Mouse (Mus musculus) CH12.LX (cell line): ENCODE results near the gene Fgfr2. TPM values are rescaled to one million over a fixed set of nuclear protein-coding genes. Genes with fewer than 3 reads are reported as not detected.

Source experiments
- DNase-seq: peaks from one replicate; pipeline ENCODE4 v3.0.0-alpha.2; 2013; ENCODE audit errors: extremely low read depth
- H3K27ac ChIP-seq: 2 replicates; pipeline ENCODE4 v1.5.1; 2012; ENCODE audit warnings: low read depth, mild to moderate bottlenecking, control low read depth, moderate library complexity; ENCODE audit not compliant: insufficient read depth
- H3K27me3 ChIP-seq: replicated peaks from 2 replicates; pipeline ENCODE3; 2012; ENCODE audit warnings: inconsistent platforms
- H3K36me3 ChIP-seq, 2 experiments: replicated peaks in 1 of 2; 2 replicates each; pipeline versions ENCODE3 to v1.6.1; 2012; ENCODE audit warnings: inconsistent platforms in 1 of 2, low read length in 1 of 2, mild to moderate bottlenecking in 1 of 2, mixed read lengths in 1 of 2, moderate library complexity in 1 of 2; ENCODE audit not compliant: control insufficient read depth in 1 of 2, insufficient read depth in 1 of 2
- H3K4me1 ChIP-seq, 2 experiments: 2 replicates each; pipeline ENCODE4 v1.6.1; 2012; ENCODE audit warnings: inconsistent platforms in 1 of 2, moderate library complexity in 1 of 2; ENCODE audit not compliant: insufficient read depth in 2 of 2, control insufficient read depth in 1 of 2
- H3K4me2 ChIP-seq: 2 replicates; pipeline ENCODE4 v1.6.1; 2012; ENCODE audit warnings: low read depth, mild to moderate bottlenecking, control low read depth; ENCODE audit not compliant: poor library complexity, insufficient read depth, severe bottlenecking
- H3K4me3 ChIP-seq, 3 experiments: fragments of 150-350 bp in 1 of 3; sonication (generic) in 1 of 3; replicated peaks in 1 of 3; 2 replicates each; pipeline versions ENCODE3 to v1.5.1; 2011 to 2012; ENCODE audit warnings: low read depth in 2 of 3, low read length in 2 of 3, mild to moderate bottlenecking in 2 of 3, moderate library complexity in 2 of 3, control low read depth in 1 of 3, improper control_type of control experiment in 1 of 3, inconsistent platforms in 1 of 3, mixed read lengths in 1 of 3; ENCODE audit not compliant: poor library complexity in 1 of 3
- H3K79me2 ChIP-seq: replicated peaks from 2 replicates; pipeline ENCODE4 v1.6.1; 2012; ENCODE audit warnings: mild to moderate bottlenecking, moderate library complexity; ENCODE audit not compliant: control insufficient read depth, poor library complexity, insufficient read depth, severe bottlenecking; ENCODE audit errors: extremely low read depth
- H3K9ac ChIP-seq: 2 replicates; pipeline ENCODE4 v1.6.1; 2012; ENCODE audit warnings: low read depth, mild to moderate bottlenecking, control low read depth, moderate library complexity; ENCODE audit not compliant: insufficient read depth
- H3K9me3 ChIP-seq: replicated peaks from 2 replicates; pipeline ENCODE3; 2012; ENCODE audit warnings: low read length, inconsistent platforms, mixed read lengths
- CTCF ChIP-seq, 2 experiments: IDR thresholded peaks in 1 of 2; conservative IDR thresholded peaks in 1 of 2; 2 replicates each; pipeline ENCODE4 v1.5.1; 2011 to 2012; ENCODE audit warnings: low read depth in 2 of 2, low read length in 2 of 2, improper control_type of control experiment in 1 of 2, inconsistent platforms in 1 of 2, mild to moderate bottlenecking in 1 of 2, moderate library complexity in 1 of 2
- E2F4 ChIP-seq: IDR thresholded peaks from 2 replicates; pipeline ENCODE4 v1.6.1; 2011; ENCODE audit warnings: low read depth, low read length, improper control_type of control experiment; ENCODE audit not compliant: insufficient replicate concordance
- ELF1 ChIP-seq: IDR thresholded peaks from 2 replicates; pipeline ENCODE4 v1.6.1; 2014; ENCODE audit warnings: low read depth, mild to moderate bottlenecking, inconsistent platforms, low read length, improper control_type of control experiment
- EP300 ChIP-seq: IDR thresholded peaks from 2 replicates; pipeline ENCODE4 v1.6.1; 2011; ENCODE audit warnings: low read length, improper control_type of control experiment
- GABPA ChIP-seq: IDR thresholded peaks from 2 replicates; pipeline ENCODE4 v1.6.1; 2012; ENCODE audit warnings: low read depth, low read length, improper control_type of control experiment, inconsistent platforms; ENCODE audit not compliant: insufficient replicate concordance
- HCFC1 ChIP-seq: IDR thresholded peaks from 2 replicates; pipeline ENCODE4 v1.6.1; 2012; ENCODE audit warnings: low read depth, mild to moderate bottlenecking, inconsistent platforms, low read length, improper control_type of control experiment
- IRF4 ChIP-seq: IDR thresholded peaks from 2 replicates; pipeline ENCODE4 v1.6.1; 2014; ENCODE audit warnings: low read depth, mild to moderate bottlenecking, inconsistent platforms, low read length, improper control_type of control experiment
- JUN ChIP-seq: IDR thresholded peaks from 2 replicates; pipeline ENCODE4 v1.6.1; 2011; ENCODE audit warnings: low read depth, mild to moderate bottlenecking, low read length, improper control_type of control experiment, moderate library complexity; ENCODE audit not compliant: insufficient read depth
- KAT2A ChIP-seq: IDR thresholded peaks from 2 replicates; pipeline ENCODE4 v1.6.1; 2012; ENCODE audit warnings: low read length, improper control_type of control experiment, inconsistent platforms; ENCODE audit not compliant: insufficient replicate concordance
- MAFK ChIP-seq: IDR thresholded peaks from 2 replicates; pipeline ENCODE4 v1.6.1; 2011; ENCODE audit warnings: low read length, improper control_type of control experiment; ENCODE audit not compliant: insufficient replicate concordance
- MAX ChIP-seq: IDR thresholded peaks from 2 replicates; pipeline ENCODE4 v1.6.1; 2011; ENCODE audit warnings: low read length, improper control_type of control experiment
- MXI1 ChIP-seq: IDR thresholded peaks from 2 replicates; pipeline ENCODE4 v1.6.1; 2011; ENCODE audit warnings: mild to moderate bottlenecking, low read depth, low read length, improper control_type of control experiment
- MYC ChIP-seq: IDR thresholded peaks from 2 replicates; pipeline ENCODE4 v1.6.1; 2011; ENCODE audit warnings: low read depth, mild to moderate bottlenecking, improper control_type of control experiment, low read length
- NRF1 ChIP-seq: IDR thresholded peaks from 2 replicates; pipeline ENCODE4 v1.6.1; 2014; ENCODE audit warnings: low read depth, mild to moderate bottlenecking, inconsistent platforms, low read length, improper control_type of control experiment, moderate library complexity
- PAX5 ChIP-seq: IDR thresholded peaks from 2 replicates; pipeline ENCODE4 v1.6.1; 2012; ENCODE audit warnings: low read length, inconsistent platforms, mixed read lengths
- POLR2A ChIP-seq: IDR thresholded peaks from 2 replicates; pipeline ENCODE4 v1.6.1; 2011; ENCODE audit warnings: low read depth, mild to moderate bottlenecking, improper control_type of control experiment, low read length
- RCOR1 ChIP-seq: conservative IDR thresholded peaks from 2 replicates; pipeline ENCODE4 v1.6.1; 2012; ENCODE audit warnings: low read depth, mild to moderate bottlenecking, inconsistent platforms, low read length, improper control_type of control experiment
- SIN3A ChIP-seq: IDR thresholded peaks from 2 replicates; pipeline ENCODE4 v1.6.1; 2012; ENCODE audit warnings: low read length, improper control_type of control experiment, inconsistent platforms
- SMC3 ChIP-seq: IDR thresholded peaks from 2 replicates; pipeline ENCODE4 v1.6.1; 2011; ENCODE audit warnings: low read depth, low read length, improper control_type of control experiment
- TBP ChIP-seq: conservative IDR thresholded peaks from 2 replicates; pipeline ENCODE4 v1.6.1; 2011; ENCODE audit warnings: low read depth, low read length, improper control_type of control experiment
- TCF12 ChIP-seq: IDR thresholded peaks from 2 replicates; pipeline ENCODE4 v1.6.1; 2014; ENCODE audit warnings: low read depth, mild to moderate bottlenecking, inconsistent platforms, low read length, improper control_type of control experiment
- UBTF ChIP-seq: IDR thresholded peaks from 2 replicates; pipeline ENCODE4 v1.6.1; 2012; ENCODE audit warnings: low read depth, mild to moderate bottlenecking, inconsistent platforms, low read length, improper control_type of control experiment, moderate library complexity
- USF2 ChIP-seq: conservative IDR thresholded peaks from 2 replicates; pipeline ENCODE4 v1.6.1; 2011; ENCODE audit warnings: low read depth, low read length, improper control_type of control experiment
- ZC3H11A ChIP-seq: IDR thresholded peaks from 2 replicates; pipeline ENCODE4 v1.6.1; 2012; ENCODE audit warnings: low read depth, mild to moderate bottlenecking, inconsistent platforms, low read length, improper control_type of control experiment
- ZNF384 ChIP-seq: IDR thresholded peaks from 2 replicates; pipeline ENCODE4 v1.6.1; 2012; ENCODE audit warnings: low read depth, low read length, improper control_type of control experiment, inconsistent platforms
- dilution Hi-C: fragments of 300-500 bp; cut with MboI; formaldehyde crosslinking; loops from 2 replicates; pipeline ENCODE4 v1.14.3; 2020; ENCODE audit warnings: low sequenced_read_pairs; ENCODE audit not compliant: extremely low pct_unique_long_range_greater_than_20kb, extremely low pct_ligation_motif_present
- in situ Hi-C: fragments of 300-500 bp; cut with MboI; formaldehyde crosslinking; loops from 3 replicates; pipeline ENCODE4 v1.14.3; 2019; ENCODE audit warnings: low sequenced_read_pairs, low pct_ligation_motif_present, low pct_unique_long_range_greater_than_20kb, mixed read lengths
- polyA plus RNA-seq: library from polyadenylated mRNA; unstranded; fragments of >175 nt; gene quantifications from 2 replicates; pipeline ENCODE4 v1.2.1, GENCODE M21; 2012; ENCODE audit warnings: low read depth; ENCODE audit not compliant: insufficient read length
- total RNA-seq, 2 experiments: library from RNA; depleted of rRNA; stranded (reverse); fragments of 300-350 nt in 1 of 2; fragments of >200 nt in 1 of 2; gene quantifications; 2 replicates each; pipeline ENCODE4 v1.2.3; 2012 to 2014

Gene Fgfr2
- total and polyA plus RNA-seq, 3 experiments, result not detected

- DNase-seq, result no peak
- peaks cover 16 to 40% of the 10 kb centered on the region in 2 experiments; a peak in 3 of 4 replicates for H3K4me1 ChIP-seq
- no peaks in the 10 kb centered on the region for H3K79me2 ChIP-seq
- peaks cover 8% of the 10 kb centered on the region for H3K9me3 ChIP-seq
- peaks cover 2% of the 10 kb centered on the region for H3K27me3 ChIP-seq
- dilution Hi-C loops, result no loop called here
- no peak for TF ChIP-seq EP300
- peak; percentile 6; the same call in 1 of the 2 replicates for TF ChIP-seq GABPA
- TF ChIP-seq NRF1, result peak; percentile 80
- TF ChIP-seq KAT2A, result peak; percentile 83; the same call in 1 of the 2 replicates
- no peak for TF ChIP-seq ZC3H11A
- no peak for TF ChIP-seq SMC3
- no peak for TF ChIP-seq CTCF (conservative IDR thresholded peaks at IDR 0.05 in 1 of 2, IDR thresholded peaks at IDR 0.05 in 1 of 2; ENCODE audit: low read depth in 2 of 2, low read length in 2 of 2)
- no peak for TF ChIP-seq SIN3A
- TF ChIP-seq MYC, result no peak
- no peak for TF ChIP-seq USF2
- TF ChIP-seq JUN, result no peak
- 0 out of 2 replicates have a peak, but pooled peaks have one; percentile 39 for TF ChIP-seq UBTF
- no peak for TF ChIP-seq TBP
- TF ChIP-seq E2F4, result peak; percentile 69; the same call in 1 of the 2 replicates
- peak; percentile 22; the same call in 1 of the 2 replicates for TF ChIP-seq IRF4
- no peak for TF ChIP-seq ZNF384
- TF ChIP-seq MXI1, result peak; percentile 20; the same call in 1 of the 2 replicates
- peak; percentile 70 for TF ChIP-seq MAX
- TF ChIP-seq PAX5, result no peak
- TF ChIP-seq POLR2A, result peak; percentile 45; the same call in 1 of the 2 replicates
- no peak for TF ChIP-seq MAFK
- peak; percentile 38 for TF ChIP-seq TCF12
- peak; percentile 93 for TF ChIP-seq HCFC1
- peak; percentile 91 for TF ChIP-seq ELF1
- TF ChIP-seq RCOR1, result no peak
- in situ Hi-C loops, result no loop called here
- no peak within 1 kb of the TSS for H3K27ac ChIP-seq
- peak within 1 kb of the TSS; percentile 31 for H3K4me2 ChIP-seq
- H3K4me3 ChIP-seq, result peak within 1 kb of the TSS in 1 of 3 experiments; percentile 72
- peak within 1 kb of the TSS; percentile 7; the same call in 1 of the 2 replicates for H3K9ac ChIP-seq
- H3K36me3 ChIP-seq, result no peaks in the 10 kb centered on the region
Measured at GRCm38 (mm10) chr7:130865613-130866591, 2257.2 kb downstream of the Fgfr2 start, which contains the start of gene Plekha1. Gene Plekha1, plus strand, starts transcription at chr7:130865756.
